Mouse (Mus musculus) kidney, postnatal 0 days (tissue): ENCODE data around the gene Fmod. TPM values are rescaled to one million over a fixed set of nuclear protein-coding genes. Genes with fewer than 3 reads are reported as not detected.

Experiments
- ATAC-seq: fragments of 200-750 bp; cut with Nextera tagmentation; replicated peaks from 2 replicates; pipeline ENCODE4 v1.8.0; 2017; ENCODE audit warnings: low read depth, moderate number of reproducible peaks, moderate TSS enrichment, moderate library complexity; ENCODE audit not compliant: low FRiP score
- DNase-seq: peaks from one replicate; pipeline ENCODE4 v3.0.0-alpha.2; 2016; ENCODE audit warnings: low spot score
- H3K27ac ChIP-seq: fragments of 300-500 bp; sonication (generic); 2 replicates; pipeline ENCODE4 v1.5.1; 2014; ENCODE audit warnings: mild to moderate bottlenecking
- H3K27me3 ChIP-seq: fragments of 300-500 bp; sonication (generic); 2 replicates; pipeline ENCODE4 v1.6.1; 2014; ENCODE audit warnings: low read length, mixed read lengths; ENCODE audit not compliant: insufficient read depth
- H3K36me3 ChIP-seq: fragments of 300-500 bp; sonication (generic); 2 replicates; pipeline ENCODE4 v1.6.1; 2014; ENCODE audit warnings: low read length, mixed read lengths; ENCODE audit not compliant: insufficient read depth
- H3K4me1 ChIP-seq: fragments of 300-500 bp; sonication (generic); replicated peaks from 2 replicates; pipeline ENCODE4 v1.6.1; 2014; ENCODE audit warnings: antibody characterized with exemption, low read length, mixed read lengths; ENCODE audit not compliant: insufficient read depth
- H3K4me2 ChIP-seq: fragments of 300-500 bp; sonication (generic); 2 replicates; pipeline ENCODE4 v1.6.1; 2014; ENCODE audit warnings: mild to moderate bottlenecking, low read length, moderate library complexity, mixed read lengths
- H3K4me3 ChIP-seq: fragments of 300-500 bp; sonication (generic); replicated peaks from 2 replicates; pipeline ENCODE4 v1.5.1; 2014; ENCODE audit warnings: low read depth, low read length
- H3K9ac ChIP-seq: fragments of 300-500 bp; sonication (generic); 2 replicates; pipeline ENCODE4 v1.6.1; 2014; ENCODE audit warnings: low read depth, low read length
- H3K9me3 ChIP-seq: fragments of 300-500 bp; sonication (generic); replicated peaks from 2 replicates; pipeline ENCODE4 v1.6.1; 2016; ENCODE audit warnings: low read length, inconsistent platforms, mixed read lengths
- CTCF ChIP-seq: IDR thresholded peaks from 2 replicates; pipeline ENCODE4 v1.5.1; 2016; ENCODE audit warnings: antibody characterized with exemption, low read depth, mild to moderate bottlenecking, moderate library complexity
- WGBS: fragments of 180-500 bp; shearing (Covaris S2); extraction: QIAGEN DNeasy Blood & Tissue Kit; methylation state at CpG from one replicate; pipeline ENCODE4 v1.1.7; 2014; 5-methylcytosine and 5-hydroxymethylcytosine counted together
- polyA plus RNA-seq: library from polyadenylated mRNA; unstranded; fragments of >200 nt; fragmentation: Nextera tagmentation; extraction: Ambion mirVana; gene quantifications from 2 replicates; pipeline ENCODE4 v1.2.1, GENCODE M21; 2015

Fmod gene
- polyA plus RNA-seq, 1 experiment from 2014 or later = 7.8 TPM

GRCm38 (mm10) chr1:134095721-134096120 lies 58.7 kb downstream of the Fmod start:
- Histone ChIP-seq H3K27ac (0 out of 2 replicates have a peak overlapping the region, but pooled peaks have one; percentile 32), H3K4me2 (no peak overlapping the region), H3K4me1 (peaks cover 66% of the 10 kb centered on the region), H3K9ac (no peak overlapping the region), H3K36me3 (no peaks in the 10 kb centered on the region), H3K4me3 (no peak overlapping the region), H3K9me3 (no peaks in the 10 kb centered on the region), H3K27me3 (no peaks in the 10 kb centered on the region)
- 80% methylated on average over 4 of the region's 4 CpGs for WGBS
- DNase-seq (no peak), ATAC-seq (no peak)
- no peak for TF ChIP-seq CTCF

GRCm38 (mm10) chr1:134096264-134096934 lies 59.3 kb downstream of the Fmod start:
- 42% methylated on average over 14 of the region's 14 CpGs for WGBS
- peak; percentile 52 for DNase-seq
- Histone ChIP-seq H3K36me3 (no peaks in the 10 kb centered on the region), H3K4me1 (peaks cover 67% of the 10 kb centered on the region), H3K9me3 (no peaks in the 10 kb centered on the region), H3K27ac (peak overlapping the region; percentile 55; the same call in 1 of the 2 replicates), H3K4me2 (no peak overlapping the region), H3K27me3 (no peaks in the 10 kb centered on the region), H3K4me3 (no peak overlapping the region), H3K9ac (no peak overlapping the region)
- no peak for ATAC-seq
- no peak for TF ChIP-seq CTCF

GRCm38 (mm10) chr1:134097080-134097855 lies 60.2 kb downstream of the Fmod start:
- no peak for ATAC-seq
- H3K4me2 ChIP-seq = no peak overlapping the region
- no peaks in the 10 kb centered on the region for H3K36me3 ChIP-seq
- peaks cover 64% of the 10 kb centered on the region for H3K4me1 ChIP-seq
- no peak overlapping the region for H3K9ac ChIP-seq
- no peak for TF ChIP-seq CTCF
- H3K27ac ChIP-seq = peak overlapping the region; percentile 97
- H3K9me3 ChIP-seq = no peaks in the 10 kb centered on the region
- H3K4me3 ChIP-seq = no peak overlapping the region
- 89% methylated on average over 7 of the region's 7 CpGs for WGBS
- no peak for DNase-seq
- H3K27me3 ChIP-seq = no peaks in the 10 kb centered on the region

Other genes with a start within 250 kb of the Fmod start
- gene Atp2b4, start 236.2 kb upstream of the Fmod start, polyA plus RNA-seq = 5.6 and 7.2 TPM in 2 replicates
- gene Optc, start 129.3 kb upstream of the Fmod start, polyA plus RNA-seq = 0.39 and 0.40 TPM in 2 replicates
- gene Prelp, start 115.8 kb upstream of the Fmod start, polyA plus RNA-seq = 2.2 TPM in 2 replicates
- gene Btg2, start 41.9 kb downstream of the Fmod start, polyA plus RNA-seq = 37.5 and 39.2 TPM in 2 replicates
- 0.41 and 0.58 TPM in 2 replicates for gene Chit1, start 74.0 kb downstream of the Fmod start, polyA plus RNA-seq
- gene Chil1, start 144.9 kb downstream of the Fmod start, polyA plus RNA-seq = 2.1 and 2.4 TPM in 2 replicates
- 0.13 TPM in 1 of 2 replicates, not detected in the other for gene Mybph, start 156.2 kb downstream of the Fmod start, polyA plus RNA-seq
- 11.7 and 13.7 TPM in 2 replicates for gene Adora1, start 198.2 kb downstream of the Fmod start, polyA plus RNA-seq